Mouse (Mus musculus) layer of hippocampus, postnatal 36 days (tissue): ENCODE data around the gene Thumpd2. TPM values are rescaled to one million over a fixed set of nuclear protein-coding genes. Genes with fewer than 3 reads are reported as not detected.
A peak's percentile ranks its signal among the peaks of the same experiment; 100 is the strongest.

ENCODE experiments used
- DNase-seq, 2 experiments: peaks; one replicate each; pipeline ENCODE4 v3.0.0; 2022
- total RNA-seq, 2 experiments: library from RNA; stranded (reverse); gene quantifications; 2 replicates each; pipeline ENCODE4 v1.2.3; 2021

Thumpd2 gene
- total RNA-seq = 1 to 10 TPM; 7.0 to 7.6 TPM

DNA sequence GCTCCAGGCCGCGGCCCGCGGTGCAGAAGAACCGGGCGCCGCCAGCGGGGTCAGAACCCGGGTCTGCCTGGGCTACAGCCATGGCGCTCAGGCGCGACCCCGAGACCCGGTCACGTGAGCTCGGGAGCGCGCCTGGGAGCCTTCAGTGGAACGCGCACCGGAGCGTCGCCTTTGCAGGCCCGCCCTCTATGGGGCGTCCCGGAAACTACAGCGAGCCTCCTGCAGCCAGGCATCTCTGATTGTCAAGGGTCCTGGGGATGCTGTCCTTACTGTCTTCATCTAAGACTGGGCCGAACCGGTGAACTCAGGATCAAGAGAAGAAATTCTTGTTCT lies at the start of gene Thumpd2:
Gene Thumpd2 (minus strand): TSS at position 104 of the 333 bp plus-strand sequence.
- DNase-seq = peak; percentile 87

DNA sequence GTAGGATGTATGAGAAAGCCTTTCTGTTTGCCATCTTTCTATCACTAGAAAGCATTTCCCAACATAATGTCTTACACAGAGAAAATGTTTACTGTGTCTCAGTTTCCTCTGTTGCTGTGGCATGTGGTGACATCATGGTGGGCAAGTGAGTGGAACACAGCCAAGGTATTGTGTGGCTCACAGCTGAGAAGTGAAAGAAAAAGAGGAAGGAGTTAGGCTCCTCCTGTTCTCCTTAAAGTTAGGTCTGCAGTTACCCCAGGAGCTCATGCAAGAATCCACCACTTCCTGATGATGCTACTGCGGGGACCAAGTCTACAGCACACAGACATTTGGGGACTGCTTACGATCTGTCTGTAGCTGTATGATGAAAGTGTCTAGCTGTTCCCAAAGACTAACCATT lies 39.4 kb upstream of the Thumpd2 start:
- no peak for DNase-seq

DNA sequence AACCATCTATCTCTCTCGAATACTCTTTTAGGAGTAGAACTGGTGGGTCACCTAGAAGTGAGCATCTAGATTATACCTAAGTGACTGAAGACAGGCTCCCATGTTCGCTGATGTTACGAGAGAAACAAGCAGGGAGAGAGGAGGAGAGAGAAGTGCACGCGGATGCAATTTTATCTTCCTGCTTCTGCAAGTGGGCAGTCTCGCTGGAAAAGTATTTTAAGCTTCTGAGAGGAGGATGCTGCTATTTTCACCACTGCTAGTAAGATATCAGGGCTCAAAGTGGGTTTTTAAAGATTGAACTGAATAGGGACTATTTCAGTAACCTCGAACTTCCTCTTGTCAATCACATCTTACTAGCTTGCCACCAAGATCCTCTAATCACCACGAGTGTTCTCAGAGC lies 38.0 kb upstream of the Thumpd2 start:
- DNase-seq = no peak

DNA sequence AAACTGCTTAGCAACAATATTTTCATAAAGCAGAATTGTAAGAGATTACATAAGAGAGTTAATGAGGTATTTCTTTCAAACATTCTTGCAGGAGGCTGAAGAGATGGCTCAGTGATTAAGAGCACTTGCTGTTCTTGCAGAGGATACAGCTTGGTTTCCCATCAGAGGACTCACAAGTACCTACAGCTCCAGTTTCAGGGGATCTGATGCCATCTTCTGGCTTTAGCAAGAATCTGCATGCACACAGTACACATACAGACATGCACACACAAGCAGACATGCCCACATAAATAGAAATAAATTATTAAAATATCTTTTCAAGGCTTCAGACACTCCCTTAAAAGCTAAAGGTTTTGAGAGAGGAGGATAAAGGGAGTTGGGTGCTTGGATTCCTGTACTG lies 33.6 kb upstream of the Thumpd2 start:
- DNase-seq = no peak

DNA sequence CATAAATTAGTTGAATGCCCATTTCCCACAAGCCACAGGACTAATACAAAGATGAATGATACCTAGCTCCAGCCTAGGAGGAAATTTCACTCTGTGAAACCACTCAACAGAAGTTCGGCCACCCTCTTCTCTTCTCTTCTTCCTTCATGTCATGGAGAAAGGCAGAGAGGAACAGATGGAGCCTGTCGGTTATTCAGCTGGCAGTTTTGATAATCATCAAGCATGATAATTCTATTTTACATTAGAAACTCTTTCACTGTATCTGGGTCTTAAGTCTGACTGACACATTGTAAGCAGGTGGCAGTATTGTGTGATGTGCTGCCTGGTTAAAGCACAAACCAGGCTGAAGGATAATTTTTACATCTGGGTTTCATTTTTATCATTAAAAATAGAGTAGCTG lies 31.6 kb upstream of the Thumpd2 start:
- DNase-seq = no peak

DNA sequence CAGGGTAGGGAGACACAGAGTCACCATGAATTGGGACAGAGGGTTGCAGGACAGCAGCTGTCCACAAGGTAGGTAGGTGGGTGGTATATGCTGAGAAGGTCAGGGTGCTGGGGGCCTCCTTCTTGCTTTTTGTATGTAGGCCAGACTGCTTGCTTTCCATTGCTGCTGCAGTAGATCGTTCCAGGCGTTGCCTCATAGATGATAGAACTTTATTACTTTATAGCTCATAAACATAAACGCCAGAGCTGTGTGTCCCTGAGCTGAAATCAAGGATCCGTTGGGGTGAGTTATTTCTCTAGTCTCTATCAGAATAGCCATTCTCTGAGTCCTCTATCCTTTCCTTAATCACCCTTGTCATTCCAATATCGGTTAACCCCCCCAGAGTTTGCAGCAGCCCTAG lies 27.9 kb upstream of the Thumpd2 start:
- no peak for DNase-seq

GRCm38 (mm10) chr17:81088866-81089265 lies 24.0 kb upstream of the Thumpd2 start:
- no peak for DNase-seq

- no peak for DNase-seq
Observed at GRCm38 (mm10) chr17:81087735-81088134, 22.9 kb upstream of the Thumpd2 start.

DNA sequence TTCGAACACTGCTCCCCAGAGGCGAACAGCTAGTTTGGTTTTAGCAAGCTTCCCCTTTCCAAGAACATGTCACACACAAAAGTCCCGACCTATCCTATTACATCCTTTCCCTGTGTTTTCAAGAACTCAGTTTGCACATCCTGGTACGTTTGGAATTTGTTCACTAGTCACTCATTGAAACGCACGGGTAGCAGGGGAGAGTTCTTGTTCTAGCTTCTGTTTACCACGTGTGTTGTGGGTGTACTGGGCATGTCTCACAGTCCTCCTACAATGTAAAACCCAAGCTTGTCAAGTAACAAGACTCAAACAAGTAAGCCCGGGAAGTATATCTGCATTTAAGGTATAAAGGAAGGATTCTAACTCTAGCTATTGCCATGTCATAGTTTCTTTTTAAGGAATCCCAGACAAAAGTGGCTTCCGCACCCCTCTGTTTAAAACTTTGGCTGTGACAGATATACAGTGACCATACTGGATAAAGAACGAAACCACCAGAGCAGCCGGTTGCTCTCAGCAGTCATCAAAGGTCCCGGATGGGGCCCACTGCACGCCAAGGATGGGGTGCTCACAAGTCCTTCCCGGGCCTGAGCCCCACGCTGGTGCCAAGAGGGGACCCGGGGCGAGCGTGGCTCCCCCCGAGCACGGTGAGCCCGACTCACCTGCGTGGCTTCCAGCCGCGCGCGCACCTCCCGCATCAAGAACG lies 453 bp downstream of the Thumpd2 start:
- DNase-seq = peak; percentile 13 to 19

- no peak for DNase-seq
Observed at GRCm38 (mm10) chr17:81063346-81063745, 1.5 kb downstream of the Thumpd2 start.

DNA sequence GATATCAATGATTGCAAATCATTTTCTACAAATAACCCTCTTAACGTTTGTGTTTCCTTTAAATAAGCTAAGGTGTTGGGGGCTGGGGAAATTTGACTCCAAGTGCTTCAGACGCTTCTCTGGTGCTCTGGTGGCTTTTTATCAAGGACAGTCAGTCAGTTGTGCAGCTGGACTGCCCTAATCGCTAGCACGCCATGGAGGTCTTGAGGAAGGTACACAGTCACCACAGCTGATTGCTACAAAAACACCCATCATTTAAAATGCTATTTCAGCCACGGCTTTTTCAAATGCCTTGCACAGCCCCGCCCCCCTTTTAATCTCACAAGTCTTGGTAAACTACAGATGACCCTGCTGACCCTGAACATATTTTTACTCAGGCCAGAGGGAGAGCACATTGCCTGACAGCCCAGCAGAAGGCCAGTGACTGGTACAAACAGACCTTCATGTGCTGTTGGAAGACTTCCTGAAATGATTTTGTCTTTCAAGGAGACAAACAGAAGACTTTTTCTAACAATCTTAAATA lies 2.5 kb downstream of the Thumpd2 start:
- DNase-seq = no peak

DNA sequence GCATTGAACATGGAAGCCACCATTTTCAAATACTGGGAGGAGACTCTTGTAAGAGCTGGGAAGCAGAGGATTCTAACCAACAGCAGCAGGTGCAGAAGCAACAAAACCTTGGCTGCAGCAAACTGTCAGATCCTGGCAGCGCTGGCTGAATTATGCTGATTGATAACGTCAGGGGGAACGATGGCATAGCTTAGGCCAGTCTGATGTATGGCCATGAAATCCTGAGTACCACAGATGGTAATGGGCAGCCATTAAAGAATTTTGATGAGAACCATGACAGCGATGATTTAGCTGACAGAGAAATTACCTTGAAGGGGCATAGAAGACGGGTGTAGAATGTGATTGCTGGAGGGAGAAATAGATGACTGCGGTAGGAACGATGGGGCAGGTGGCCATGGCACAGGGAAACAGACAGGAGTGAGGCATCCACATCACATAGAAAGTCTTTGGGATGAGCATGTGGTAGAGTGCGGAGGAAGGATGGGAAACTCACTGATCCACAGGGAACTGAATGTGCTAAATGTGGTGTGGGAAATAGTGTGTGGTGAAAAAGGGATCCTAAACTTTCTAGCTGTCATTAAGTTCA lies 8.0 kb downstream of the Thumpd2 start:
- DNase-seq = no peak

GRCm38 (mm10) chr17:81056035-81056434 lies 8.8 kb downstream of the Thumpd2 start:
- DNase-seq = no peak

GRCm38 (mm10) chr17:81055522-81055921 lies 9.4 kb downstream of the Thumpd2 start:
- no peak for DNase-seq

- no peak for DNase-seq
Observed at GRCm38 (mm10) chr17:81053274-81053673, 11.6 kb downstream of the Thumpd2 start.

DNA sequence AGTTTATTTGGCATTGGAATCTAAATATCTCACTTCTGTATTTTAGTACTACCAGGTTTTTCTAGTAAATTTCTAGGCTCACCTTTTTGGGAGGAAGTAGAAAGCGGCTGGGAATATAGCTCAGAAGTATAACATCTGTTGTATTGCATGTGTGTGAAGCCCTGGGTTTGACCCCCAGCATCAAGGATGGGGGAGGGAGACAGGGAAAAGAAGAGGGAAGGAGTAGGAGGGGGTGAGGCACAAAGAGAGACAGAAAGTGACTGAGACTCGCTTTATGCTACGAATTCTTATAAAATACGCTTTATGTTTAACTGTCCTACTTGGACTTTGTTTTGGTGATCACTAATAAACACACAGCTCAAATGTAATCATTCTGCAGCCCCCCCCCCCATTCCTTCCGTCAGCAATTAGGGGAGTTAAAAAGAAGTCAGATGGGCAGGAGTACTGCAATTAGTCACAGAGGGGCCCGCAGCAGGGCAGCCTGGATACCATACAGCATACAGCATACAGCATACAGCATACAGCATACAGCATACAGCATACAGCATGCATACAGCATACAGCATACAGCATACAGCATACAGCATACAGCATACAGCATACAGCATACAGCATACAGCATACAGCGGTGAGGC lies 16.8 kb downstream of the Thumpd2 start:
- DNase-seq = no peak

- DNase-seq = peak; percentile 31 to 41
Observed at GRCm38 (mm10) chr17:81045525-81046150, 19.2 kb downstream of the Thumpd2 start.

DNA sequence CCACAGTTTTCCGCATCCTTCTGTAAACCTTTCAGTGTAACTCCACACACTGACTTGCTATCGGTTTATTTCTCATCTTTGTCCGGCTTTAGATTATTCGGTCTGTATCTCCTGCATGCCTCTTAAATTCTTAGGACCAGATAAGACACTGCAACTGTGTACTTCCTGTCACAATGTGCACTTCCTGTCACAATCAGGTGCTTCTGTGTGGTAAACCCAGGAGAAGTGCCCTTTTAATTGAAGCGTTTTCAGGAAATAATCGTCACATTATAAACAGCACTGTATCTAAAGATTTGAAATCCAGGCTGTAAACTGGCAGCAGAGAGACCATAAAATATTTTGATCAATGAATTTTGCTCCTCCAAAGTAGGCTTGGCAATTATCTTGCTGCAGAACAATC lies 19.8 kb downstream of the Thumpd2 start:
- DNase-seq = no peak

- no peak for DNase-seq
Observed at GRCm38 (mm10) chr17:81044356-81044755, 20.5 kb downstream of the Thumpd2 start.

DNA sequence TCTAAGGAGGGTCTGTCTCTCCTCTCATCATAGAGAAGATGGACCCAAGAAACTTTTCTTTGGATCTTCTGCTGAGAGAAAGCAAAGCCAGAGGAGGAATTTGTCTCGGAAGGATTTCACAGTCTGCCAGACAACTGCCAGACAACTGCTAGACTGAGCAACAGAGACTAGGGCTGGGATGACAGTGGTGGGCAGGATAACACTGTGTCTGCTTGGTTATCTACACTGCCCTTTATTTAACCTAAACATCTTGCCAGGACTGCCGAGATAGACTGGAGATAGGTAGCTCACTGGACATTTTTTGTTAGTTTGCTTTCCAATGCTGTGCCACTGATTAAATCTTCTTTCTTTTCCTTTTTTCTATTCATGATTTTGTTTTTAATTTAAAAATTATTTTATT lies 23.2 kb downstream of the Thumpd2 start:
- no peak for DNase-seq

GRCm38 (mm10) chr17:81038707-81039408 lies 26.0 kb downstream of the Thumpd2 start:
- no peak for DNase-seq

DNA sequence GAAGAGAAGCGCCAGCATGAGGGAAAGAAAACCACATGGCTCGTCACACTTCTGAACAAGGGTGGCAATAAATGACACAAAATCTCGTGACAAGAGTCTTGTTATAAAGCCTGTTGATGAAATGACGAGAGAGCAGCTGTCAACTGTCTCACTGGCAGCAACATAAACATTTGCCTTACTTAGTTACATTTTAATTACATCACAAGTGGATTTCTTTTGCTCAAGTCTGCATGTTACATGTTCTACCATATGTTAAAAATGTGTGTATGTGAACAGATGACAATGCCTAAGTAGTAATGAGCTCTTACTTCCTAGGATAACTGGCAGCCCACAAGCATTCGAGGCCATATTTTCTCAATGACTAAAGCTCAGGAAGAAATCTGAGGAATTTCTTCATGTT lies 29.5 kb downstream of the Thumpd2 start:
- no peak for DNase-seq

- DNase-seq = no peak
Observed at GRCm38 (mm10) chr17:81032957-81033356, 31.9 kb downstream of the Thumpd2 start.
